Mouse (Mus musculus) CD4-positive naive resting alpha-beta T cell, adult 57 days (primary cell): Measurements from ENCODE around the gene Ddx4. TPM values are rescaled to one million over a fixed set of nuclear protein-coding genes. Genes with fewer than 3 reads are reported as not detected.

Experiments
- total RNA-seq: library from RNA; stranded (reverse); gene quantifications from one replicate; pipeline ENCODE4 v1.2.4, GENCODE M21; 2023

Ddx4 gene
- not detected for total RNA-seq

GRCm38 (mm10) chr13:112652205-112652604 is at the start of gene Ddx4:
Gene Ddx4, minus strand, starts transcription at chr13:112652475.

GRCm38 (mm10) chr13:112660574-112661381 is 8.5 kb upstream of the Ddx4 start, which contains the start of gene Slc38a9:
Gene Slc38a9, plus strand, starts transcription at chr13:112660751.

DNA sequence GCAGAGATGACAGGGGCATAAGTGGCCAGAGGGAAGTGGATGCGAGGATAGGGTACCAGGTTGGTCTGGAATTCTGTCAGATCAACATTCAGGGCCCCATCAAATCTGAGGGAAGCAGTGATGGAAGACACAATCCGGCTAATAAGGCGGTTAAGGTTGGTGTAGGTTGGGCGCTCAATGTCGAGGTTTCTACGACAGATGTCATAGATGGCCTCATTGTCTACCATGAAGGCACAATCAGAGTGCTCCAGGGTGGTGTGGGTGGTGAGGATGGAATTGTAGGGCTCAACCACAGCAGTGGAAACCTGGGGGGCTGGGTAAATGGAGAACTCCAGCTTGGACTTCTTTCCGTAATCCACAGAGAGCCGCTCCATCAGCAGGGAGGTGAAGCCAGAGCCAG is 58.0 kb downstream of the Ddx4 start, which contains the start of gene Il31ra:
Gene Il31ra, minus strand, starts transcription at position 101 of the 400 bp plus-strand sequence.

Other genes starting within 250 kb of the Ddx4 start
- 230 TPM for gene Il6st, start 188.4 kb downstream of the Ddx4 start, total RNA-seq
- not detected for gene Il31ra, start 58.1 kb downstream of the Ddx4 start, total RNA-seq
- 42.6 TPM for gene Slc38a9, start 8.3 kb upstream of the Ddx4 start, total RNA-seq
- gene Plpp1, start 148.3 kb upstream of the Ddx4 start, total RNA-seq: 1.2 TPM